Mouse (Mus musculus) lung, adult 2 months (tissue): Measurements from ENCODE around the gene Mnd1.

Experiments
- CTCF ChIP-seq: fragments of 200-500 bp; IDR thresholded peaks from 2 replicates; pipeline ENCODE4 v1.5.1; 2011; ENCODE audit warnings: mild to moderate bottlenecking, low read length, control low read depth; ENCODE audit not compliant: insufficient read depth
- POLR2A ChIP-seq: fragments of 200-500 bp; IDR thresholded peaks from 2 replicates; pipeline ENCODE4 v1.6.1; 2011; ENCODE audit warnings: low read depth, mild to moderate bottlenecking, control low read depth, low read length, borderline replicate concordance; ENCODE audit errors: extremely low read depth

- peak; percentile 92 for TF ChIP-seq CTCF
- TF ChIP-seq POLR2A: no peak
These were observed 20.0 kb upstream of the Mnd1 start for GRCm38 (mm10) chr3:84175337-84176315.
